Mouse (Mus musculus) MEL (cell line): ENCODE results near the gene Ifitm6. TPM values are rescaled to one million over a fixed set of nuclear protein-coding genes. Genes with fewer than 3 reads are reported as not detected.
"Not testable (repeated sequence)": the region's sequence is repeated elsewhere in the genome, so short reads cannot be mapped to it uniquely, and the experiment has no call there.

Experiments
- DNase-seq: peaks from one replicate; pipeline ENCODE4 v3.0.0; 2011; ENCODE audit warnings: low read depth, low spot score
- H3K27ac ChIP-seq: 2 replicates; pipeline ENCODE4 v1.5.1; 2012; ENCODE audit warnings: low read depth, mild to moderate bottlenecking, control low read depth, low read length, moderate library complexity; ENCODE audit not compliant: control insufficient read depth
- H3K27me3 ChIP-seq, 2 experiments: fragments of 150-350 bp in 1 of 2; sonication (generic) in 1 of 2; 2 replicates each; pipeline ENCODE4 v1.6.1; 2012; ENCODE audit warnings: low read length in 2 of 2, mild to moderate bottlenecking in 2 of 2, improper control_type of control experiment in 1 of 2, moderate library complexity in 1 of 2; ENCODE audit not compliant: insufficient read depth in 2 of 2, control insufficient read depth in 1 of 2
- H3K36me3 ChIP-seq, 2 experiments: 2 replicates each; pipeline ENCODE4 v1.6.1; 2012 to 2014; ENCODE audit warnings: low read length in 2 of 2, improper control_type of control experiment in 1 of 2, inconsistent platforms in 1 of 2, mild to moderate bottlenecking in 1 of 2; ENCODE audit not compliant: insufficient read depth in 2 of 2, control insufficient read depth in 1 of 2
- H3K4me1 ChIP-seq, 2 experiments: fragments of 150-350 bp in 1 of 2; sonication (generic) in 1 of 2; 2 replicates each; pipeline ENCODE4 v1.6.1; 2012; ENCODE audit warnings: low read length in 2 of 2, improper control_type of control experiment in 1 of 2, mild to moderate bottlenecking in 1 of 2; ENCODE audit not compliant: insufficient read depth in 2 of 2, control insufficient read depth in 1 of 2
- H3K4me3 ChIP-seq, 2 experiments: fragments of 150-350 bp in 1 of 2; sonication (generic) in 1 of 2; 2 replicates each; pipeline ENCODE4 v1.5.1; 2012; ENCODE audit warnings: low read depth in 2 of 2, low read length in 2 of 2, mild to moderate bottlenecking in 2 of 2, moderate library complexity in 2 of 2, control low read depth in 1 of 2, improper control_type of control experiment in 1 of 2; ENCODE audit not compliant: control insufficient read depth in 1 of 2, insufficient read depth in 1 of 2
- H3K79me2 ChIP-seq: 2 replicates; pipeline ENCODE4 v1.6.1; 2012; ENCODE audit warnings: mild to moderate bottlenecking, low read length, moderate library complexity; ENCODE audit not compliant: control insufficient read depth, poor library complexity, insufficient read depth
- H3K9ac ChIP-seq: 2 replicates; pipeline ENCODE4 v1.6.1; 2012; ENCODE audit warnings: low read depth, mild to moderate bottlenecking, control low read depth, low read length, moderate library complexity; ENCODE audit not compliant: control insufficient read depth, poor library complexity, severe bottlenecking
- H3K9me3 ChIP-seq: fragments of 150-350 bp; sonication (generic); replicated peaks from 2 replicates; pipeline ENCODE4 v1.6.1; 2012; ENCODE audit warnings: mild to moderate bottlenecking, low read length, improper control_type of control experiment, moderate library complexity; ENCODE audit not compliant: insufficient read depth
- BHLHE40 ChIP-seq: IDR thresholded peaks from 2 replicates; pipeline ENCODE4 v1.6.1; 2012; ENCODE audit warnings: low read depth, mild to moderate bottlenecking, inconsistent platforms, low read length, improper control_type of control experiment, borderline replicate concordance
- CHD2 ChIP-seq: IDR thresholded peaks from 2 replicates; pipeline ENCODE4 v1.6.1; 2011; ENCODE audit warnings: low read length, improper control_type of control experiment
- ELF1 ChIP-seq: IDR thresholded peaks from 2 replicates; pipeline ENCODE4 v1.6.1; 2014; ENCODE audit warnings: low read depth, mild to moderate bottlenecking, inconsistent platforms, low read length, improper control_type of control experiment, moderate library complexity
- GATA1 ChIP-seq: IDR thresholded peaks from 2 replicates; pipeline ENCODE4 v1.6.1; 2011; ENCODE audit warnings: low read depth, low read length, improper control_type of control experiment
- MAFK ChIP-seq: IDR thresholded peaks from 2 replicates; pipeline ENCODE4 v1.6.1; 2011; ENCODE audit warnings: low read depth, mild to moderate bottlenecking, low read length, improper control_type of control experiment, borderline replicate concordance
- MEF2A ChIP-seq: IDR thresholded peaks from 2 replicates; pipeline ENCODE4 v1.6.1; 2014; ENCODE audit warnings: low read depth, mild to moderate bottlenecking, inconsistent platforms, low read length, improper control_type of control experiment; ENCODE audit not compliant: poor library complexity, insufficient replicate concordance, severe bottlenecking; ENCODE audit errors: extremely low read depth
- MXI1 ChIP-seq: IDR thresholded peaks from 2 replicates; pipeline ENCODE4 v1.6.1; 2011; ENCODE audit warnings: mild to moderate bottlenecking, low read depth, low read length, improper control_type of control experiment
- MYC ChIP-seq: IDR thresholded peaks from 2 replicates; pipeline ENCODE4 v1.6.1; 2011; ENCODE audit warnings: low read depth, mild to moderate bottlenecking, low read length, improper control_type of control experiment, moderate library complexity
- NELFE ChIP-seq: IDR thresholded peaks from 2 replicates; pipeline ENCODE4 v1.6.1; 2011; ENCODE audit warnings: low read depth, low read length, improper control_type of control experiment
- NRF1 ChIP-seq: IDR thresholded peaks from 2 replicates; pipeline ENCODE4 v1.6.1; 2014; ENCODE audit warnings: low read depth, mild to moderate bottlenecking, inconsistent platforms, low read length, improper control_type of control experiment, moderate library complexity; ENCODE audit not compliant: poor library complexity, insufficient read depth, severe bottlenecking
- USF2 ChIP-seq, 2 experiments: IDR thresholded peaks; 2 replicates each; pipeline ENCODE4 v1.6.1; 2011 to 2012; ENCODE audit warnings: improper control_type of control experiment in 2 of 2, low read length in 2 of 2, borderline replicate concordance in 1 of 2, inconsistent platforms in 1 of 2, low read depth in 1 of 2, mild to moderate bottlenecking in 1 of 2; ENCODE audit not compliant: insufficient read depth in 1 of 2
- ZMIZ1 ChIP-seq: IDR thresholded peaks from 2 replicates; pipeline ENCODE4 v1.6.1; 2012; ENCODE audit warnings: low read depth, mild to moderate bottlenecking, inconsistent platforms, low read length, improper control_type of control experiment, moderate library complexity
- polyA plus RNA-seq, 2 experiments: library from polyadenylated mRNA; stranded (reverse) in 1 of 2; unstranded in 1 of 2; fragments of >175 nt in 1 of 2; fragments of >200 nt in 1 of 2; gene quantifications; 2 replicates each; pipeline versions ENCODE4 v1.2.1 to v1.2.4; 2012; ENCODE audit warnings: low replicate concordance in 2 of 2, low read depth in 1 of 2; ENCODE audit not compliant: insufficient read length in 2 of 2, insufficient read depth in 1 of 2, missing spikeins in 1 of 2
- total RNA-seq: library from RNA; depleted of rRNA; stranded (reverse); fragments of 300-350 nt; gene quantifications from 2 replicates; pipeline ENCODE4 v1.2.3, GENCODE M21; 2012; rRNA removed

Gene Ifitm6
- total RNA-seq (not detected in 2 replicates), polyA plus RNA-seq (not detected)

GRCm38 (mm10) chr7:141017824-141018223 lies at the start of gene Ifitm6:
Gene Ifitm6 (minus strand): TSS chr7:141017924.
- H3K9me3 ChIP-seq, H3K27ac ChIP-seq, H3K27me3 ChIP-seq, H3K36me3 ChIP-seq, H3K4me3 ChIP-seq, DNase-seq, H3K79me2 ChIP-seq, H3K9ac ChIP-seq, H3K4me1 ChIP-seq: not testable (repeated sequence)

GRCm38 (mm10) chr7:141064576-141064975 lies 46.9 kb upstream of the Ifitm6 start:
- peaks cover 10 to 17% of the 10 kb centered on the region in 2 experiments for H3K27me3 ChIP-seq
- H3K4me1 ChIP-seq, result no peaks in the 10 kb centered on the region
- no peak overlapping the region for H3K4me3 ChIP-seq

GRCm38 (mm10) chr7:141064175-141064574 lies 46.5 kb upstream of the Ifitm6 start:
- Histone ChIP-seq H3K27ac (no peak overlapping the region), H3K79me2 (no peaks in the 10 kb centered on the region), H3K36me3 (no peaks in the 10 kb centered on the region), H3K9me3 (no peaks in the 10 kb centered on the region), H3K4me3 (no peak overlapping the region), H3K9ac (no peak overlapping the region), H3K4me1 (no peaks in the 10 kb centered on the region), H3K27me3 (peaks cover 10 to 17% of the 10 kb centered on the region in 2 experiments)
- no peak for DNase-seq
- TF ChIP-seq MYC (no peak), ZMIZ1 (no peak), GATA1 (no peak), NELFE (no peak), MXI1 (no peak), NRF1 (no peak), MEF2A (no peak), ELF1 (no peak), USF2 (IDR thresholded peaks at IDR 0.05; ENCODE audit: borderline replicate concordance in 1 of 2, insufficient read depth in 1 of 2, low read depth in 1 of 2, low read length in 2 of 2) (no peak)

More at GRCm38 (mm10) chr7:141064576-141064975, 46.9 kb upstream of the Ifitm6 start:
- DNase-seq, result no peak
- Histone ChIP-seq H3K27ac (no peak overlapping the region), H3K36me3 (no peaks in the 10 kb centered on the region), H3K9me3 (no peaks in the 10 kb centered on the region), H3K79me2 (no peaks in the 10 kb centered on the region), H3K9ac (no peak overlapping the region)
- no peak for TF ChIP-seq BHLHE40
- no peak for TF ChIP-seq MAFK
- no peak for TF ChIP-seq MXI1
- no peak for TF ChIP-seq CHD2
- TF ChIP-seq NELFE, result no peak
